ENCODE assay signal across 8 mouse cellular contexts in genomic region chr5:147925935-147926604, GRCm38 (mm10). TPM values are rescaled to one million over a fixed set of nuclear protein-coding genes. Genes with fewer than 3 reads are reported as not detected.
DNase-seq lines count a peak whose midpoint lies in the region; ATAC-seq and TF ChIP-seq lines count a peak whose summit lies in the region.

No protein-coding gene starts in this region.

- in situ Hi-C loops in ES-E14 (cut with MboI; ENCODE audit: low sequenced_read_pairs in 2 of 2, unreplicated experiment in 2 of 2), result no loop called here

- no peaks in the 10 kb centered on the region for H3K36me3 ChIP-seq in hindbrain, embryonic 11.5 days (ENCODE audit: control insufficient read depth, insufficient read depth, low read length)
- no peaks in the 10 kb centered on the region for H3K36me3 ChIP-seq in hindbrain, embryonic 14.5 days (replicated peaks; ENCODE audit: control insufficient read depth, insufficient read depth)
- no peaks in the 10 kb centered on the region for H3K36me3 ChIP-seq in ES-E14 (ENCODE audit: control insufficient read depth, insufficient read depth, low read length, poor library complexity, severe bottlenecking)
- no peaks in the 10 kb centered on the region for H3K36me3 ChIP-seq in lung, embryonic 14.5 days (ENCODE audit: insufficient read depth)

- H3K27ac ChIP-seq in hindbrain, embryonic 11.5 days (ENCODE audit: low read depth, low read length), result no peak overlapping the region
- no peak overlapping the region for H3K27ac ChIP-seq in hindbrain, embryonic 14.5 days
- H3K27ac ChIP-seq in ES-E14 (ENCODE audit: insufficient read depth, low read depth, low read length, poor library complexity, severe bottlenecking), result no peak overlapping the region
- no peak overlapping the region for H3K27ac ChIP-seq in lung, embryonic 14.5 days (ENCODE audit: low read depth)

- H3K9ac ChIP-seq in hindbrain, embryonic 11.5 days (ENCODE audit: low read depth, low read length), result no peak overlapping the region
- H3K9ac ChIP-seq in hindbrain, embryonic 14.5 days, result no peak overlapping the region
- H3K9ac ChIP-seq in ES-E14 (ENCODE audit: insufficient read depth, low read depth, low read length, poor library complexity, severe bottlenecking), result peak overlapping the region; percentile 61; the same call in 1 of the 2 replicates
- H3K9ac ChIP-seq in lung, embryonic 14.5 days, result no peak overlapping the region

- WGBS in hindbrain, embryonic 11.5 days, result 67% methylated on average over 15 of the region's 15 CpGs
- WGBS in hindbrain, embryonic 14.5 days, result 67% methylated on average over 15 of the region's 15 CpGs
- WGBS in lung, embryonic 14.5 days, result 63% methylated on average over 15 of the region's 15 CpGs

- no peak for ATAC-seq in hindbrain, embryonic 11.5 days (ENCODE audit: low FRiP score)
- ATAC-seq in hindbrain, embryonic 14.5 days (ENCODE audit: low FRiP score), result no peak
- no peak for ATAC-seq in lung, embryonic 14.5 days (ENCODE audit: insufficient read depth)
- ATAC-seq in erythroid progenitor cell, adult 5-6 weeks (replicated peaks; ENCODE audit: low FRiP score, poor library complexity, severe bottlenecking), result no peak

- H3K4me3 ChIP-seq in hindbrain, embryonic 11.5 days (ENCODE audit: low read depth, low read length), result no peak overlapping the region
- H3K4me3 ChIP-seq in hindbrain, embryonic 14.5 days (replicated peaks; ENCODE audit: low read length), result no peak overlapping the region
- peak overlapping the region; percentile 26 to 49; a peak in 1 of 4 replicates for H3K4me3 ChIP-seq in ES-E14 (ENCODE audit: insufficient read depth in 1 of 2, low read depth in 1 of 2, low read length in 2 of 2, poor library complexity in 1 of 2, severe bottlenecking in 1 of 2)
- H3K4me3 ChIP-seq in lung, embryonic 14.5 days (ENCODE audit: low read depth, low read length), result no peak overlapping the region

- H3K4me2 ChIP-seq in hindbrain, embryonic 11.5 days (replicated peaks; ENCODE audit: low read depth, low read length), result no peak overlapping the region
- H3K4me2 ChIP-seq in hindbrain, embryonic 14.5 days (replicated peaks), result no peak overlapping the region
- H3K4me2 ChIP-seq in lung, embryonic 14.5 days, result no peak overlapping the region

- no peaks in the 10 kb centered on the region for H3K9me3 ChIP-seq in hindbrain, embryonic 11.5 days (ENCODE audit: control insufficient read depth, low read length)
- no peaks in the 10 kb centered on the region for H3K9me3 ChIP-seq in hindbrain, embryonic 14.5 days (ENCODE audit: control insufficient read depth, low read length)
- no peaks in the 10 kb centered on the region for H3K9me3 ChIP-seq in ES-E14 (ENCODE audit: control insufficient read depth, insufficient read depth, low read depth, low read length)
- H3K9me3 ChIP-seq in lung, embryonic 14.5 days (ENCODE audit: low read depth, low read length), result no peaks in the 10 kb centered on the region

- DNase-seq in hindbrain, embryonic 11.5 days (ENCODE audit: low spot score), result peak; percentile 52
- no peak for DNase-seq in hindbrain, embryonic 14.5 days (ENCODE audit: low spot score)
- DNase-seq in ES-E14 (ENCODE audit: low read depth, low spot score), result peak; percentile 60
- peak; percentile 20 to 32 for DNase-seq in cerebellum, postnatal 36 days
- DNase-seq in lung, embryonic 14.5 days, result peak; percentile 44
- DNase-seq in thymus, postnatal 36 days, result peak; percentile 11 to 19
- DNase-seq in spleen, postnatal 36 days (ENCODE audit: low spot score in 2 of 2), result no peak

- H3K27me3 ChIP-seq in hindbrain, embryonic 11.5 days (ENCODE audit: control insufficient read depth, insufficient read depth, low read length), result no peaks in the 10 kb centered on the region
- H3K27me3 ChIP-seq in hindbrain, embryonic 14.5 days (ENCODE audit: control insufficient read depth, insufficient read depth, low read length), result no peaks in the 10 kb centered on the region
- no peaks in the 10 kb centered on the region for H3K27me3 ChIP-seq in lung, embryonic 14.5 days (ENCODE audit: insufficient read depth, low read length)

- TF ChIP-seq CTCF in lung, embryonic 14.5 days (IDR thresholded peaks at IDR 0.05; ENCODE audit: low read depth), result peak; percentile 72

- no peaks in the 10 kb centered on the region for H3K4me1 ChIP-seq in hindbrain, embryonic 11.5 days (replicated peaks; ENCODE audit: control insufficient read depth, insufficient read depth, low read length)
- no peaks in the 10 kb centered on the region for H3K4me1 ChIP-seq in hindbrain, embryonic 14.5 days (replicated peaks; ENCODE audit: control insufficient read depth, insufficient read depth, low read length)
- H3K4me1 ChIP-seq in ES-E14 (ENCODE audit: control insufficient read depth in 2 of 2, insufficient read depth in 2 of 2, low read length in 2 of 2, poor library complexity in 1 of 2), result peaks cover 2 to 5% of the 10 kb centered on the region in 2 experiments; a peak in 2 of 4 replicates
- no peaks in the 10 kb centered on the region for H3K4me1 ChIP-seq in lung, embryonic 14.5 days (ENCODE audit: insufficient read depth)

TF ChIP-seq in ES-E14, 5 proteins besides CTCF, POLR2A, EP300 and RAD21:
- TF ChIP-seq ZNF384 (IDR thresholded peaks at IDR 0.05; ENCODE audit: low read depth, low read length) (no peak), MAFK (IDR thresholded peaks at IDR 0.05; ENCODE audit: insufficient read depth, low read depth, low read length) (no peak), HCFC1 (IDR thresholded peaks at IDR 0.05; ENCODE audit: borderline replicate concordance, insufficient read depth, low read length) (0 out of 2 replicates have a peak, but pooled peaks have one; percentile 20), ZC3H11A (IDR thresholded peaks at IDR 0.05; ENCODE audit: borderline replicate concordance, low read depth, low read length) (peak; percentile 44; the same call in 1 of the 2 replicates), CHD2 (IDR thresholded peaks at IDR 0.05; ENCODE audit: low read depth, low read length) (no peak)

RNA-seq across cellular contexts. Expression of gene Mtus2, which starts 31.1 kb away (rescaled TPM):
- polyA plus RNA-seq in hindbrain, embryonic 11.5 days (2014; fragmentation: Nextera tagmentation; extraction: Ambion mirVana), result 22.2 and 29.2 TPM in 2 replicates
- 42.0 and 49.4 TPM in 2 replicates for polyA plus RNA-seq in hindbrain, embryonic 14.5 days (2014; fragmentation: Nextera tagmentation; extraction: Ambion mirVana)
- total RNA-seq in ES-E14 (2012; rRNA removed), result 6.4 and 11.0 TPM in 2 replicates
- polyA plus RNA-seq in lung, embryonic 14.5 days (2014; fragmentation: Nextera tagmentation; extraction: Ambion mirVana), result 5.5 and 5.7 TPM in 2 replicates
- total RNA-seq in erythroid progenitor cell, adult 5-6 weeks (2015; ENCODE audit: low replicate concordance), result not detected in 2 replicates
- total RNA-seq in erythroid progenitor cell, adult 5-6 weeks (2017; ENCODE audit: low replicate concordance), result 0.30 TPM in 1 of 2 replicates, not detected in the other

RNA-seq across cellular contexts. Expression of gene Slc46a3, which starts 31.5 kb away (rescaled TPM):
- polyA plus RNA-seq in hindbrain, embryonic 11.5 days (2014; fragmentation: Nextera tagmentation; extraction: Ambion mirVana), result 3.9 and 4.1 TPM in 2 replicates
- polyA plus RNA-seq in hindbrain, embryonic 14.5 days (2014; fragmentation: Nextera tagmentation; extraction: Ambion mirVana), result 5.3 and 5.5 TPM in 2 replicates
- 4.1 and 7.0 TPM in 2 replicates for total RNA-seq in ES-E14 (2012; rRNA removed)
- polyA plus RNA-seq in lung, embryonic 14.5 days (2014; fragmentation: Nextera tagmentation; extraction: Ambion mirVana), result 3.3 and 4.3 TPM in 2 replicates
- 37.1 and 40.7 TPM in 2 replicates for total RNA-seq in erythroid progenitor cell, adult 5-6 weeks (2015; ENCODE audit: low replicate concordance)
- total RNA-seq in erythroid progenitor cell, adult 5-6 weeks (2017; ENCODE audit: low replicate concordance), result 18.1 TPM in 2 replicates

Comparison
In these comparisons a context has a peak if more than half of its experiments do, and no peak if none do; other contexts are left out.
1. DNase-seq: peak in hindbrain, embryonic 11.5 days (single experiment), ES-E14 (single experiment), cerebellum, postnatal 36 days (2 of 2), lung, embryonic 14.5 days (single experiment) and thymus, postnatal 36 days (2 of 2); none in hindbrain, embryonic 14.5 days (single experiment) and spleen, postnatal 36 days (0 of 2).
2. H3K4me3 ChIP-seq: peak in ES-E14 (2 of 2); none in hindbrain, embryonic 11.5 days (single experiment), hindbrain, embryonic 14.5 days (single experiment) and lung, embryonic 14.5 days (single experiment).